Comparison of ENCODE assay signal across 27 mouse cellular contexts in the genomic region with DNA sequence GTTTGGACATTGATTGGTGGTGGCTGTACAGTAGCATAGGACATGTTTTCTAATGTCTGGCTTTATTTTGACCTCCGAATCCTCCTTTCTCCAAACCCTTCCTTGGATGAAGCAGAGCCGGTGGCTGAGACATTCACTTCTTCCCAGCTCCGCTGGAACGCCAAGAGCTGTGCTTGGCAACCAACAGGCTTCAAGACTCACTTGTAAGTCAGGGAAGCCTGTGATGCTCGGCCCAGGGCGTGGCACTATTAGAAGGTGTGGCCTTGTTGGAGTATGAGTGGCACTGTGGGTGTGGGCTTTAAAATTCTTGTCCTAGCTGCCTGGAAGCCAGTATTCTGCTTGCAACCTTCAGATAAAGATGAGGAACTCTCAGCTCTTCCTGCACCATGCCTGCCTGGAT.
"Had no signal": no experiment of that assay in that cellular context is flagged by ENCODE, and none has a peak within 500 bp of the region (broad histone marks: within the 10 kb centered on the region; RNA-seq: fewer than 3 reads in every experiment).

No protein-coding gene starts in this region.

- H3K36me3 ChIP-seq: embryonic facial prominence, embryonic 10.5 days; embryonic facial prominence, embryonic 12.5 days; embryonic facial prominence, embryonic 13.5 days; embryonic facial prominence, embryonic 15.5 days; forebrain, embryonic 10.5 days; forebrain, embryonic 12.5 days; forebrain, embryonic 15.5 days; heart, embryonic 10.5 days had no signal

- H3K4me3 ChIP-seq: embryonic facial prominence, embryonic 10.5 days; embryonic facial prominence, embryonic 12.5 days; embryonic facial prominence, embryonic 13.5 days; embryonic facial prominence, embryonic 15.5 days; erythroblast, embryonic 14.5 days; forebrain, embryonic 10.5 days; forebrain, embryonic 12.5 days; forebrain, embryonic 13.5 days; forebrain, embryonic 15.5 days; gastrocnemius, adult 2 months; heart, adult 2 months; heart, embryonic 10.5 days had no signal

- H3K4me2 ChIP-seq: embryonic facial prominence, embryonic 12.5 days; embryonic facial prominence, embryonic 13.5 days; embryonic facial prominence, embryonic 15.5 days; forebrain, embryonic 12.5 days; forebrain, embryonic 13.5 days; forebrain, embryonic 15.5 days had no signal

- H3K27me3 ChIP-seq: embryonic facial prominence, embryonic 12.5 days; embryonic facial prominence, embryonic 13.5 days; embryonic facial prominence, embryonic 15.5 days; forebrain, embryonic 12.5 days; forebrain, embryonic 13.5 days; forebrain, embryonic 15.5 days had no signal

- ATAC-seq: forebrain, embryonic 13.5 days; forebrain, embryonic 14.5 days; forebrain, embryonic 15.5 days; forebrain, embryonic 16.5 days; forebrain, postnatal 0 days had no signal

- H3K9me3 ChIP-seq: embryonic facial prominence, embryonic 10.5 days; embryonic facial prominence, embryonic 12.5 days; embryonic facial prominence, embryonic 13.5 days; embryonic facial prominence, embryonic 15.5 days; forebrain, embryonic 10.5 days; forebrain, embryonic 12.5 days; forebrain, embryonic 13.5 days; forebrain, embryonic 15.5 days; heart, embryonic 10.5 days had no signal

- H3K9ac ChIP-seq: embryonic facial prominence, embryonic 12.5 days; embryonic facial prominence, embryonic 13.5 days; embryonic facial prominence, embryonic 15.5 days; forebrain, embryonic 12.5 days; forebrain, embryonic 13.5 days; forebrain, embryonic 15.5 days; forebrain, postnatal 0 days had no signal

- H3K27ac ChIP-seq: embryonic facial prominence, embryonic 10.5 days; embryonic facial prominence, embryonic 15.5 days; forebrain, embryonic 10.5 days; forebrain, embryonic 12.5 days; forebrain, embryonic 13.5 days; forebrain, embryonic 15.5 days; gastrocnemius, adult 2 months; heart, adult 2 months; heart, embryonic 10.5 days had no signal

- DNase-seq: cerebellum, adult 8-10 months; cerebellum, adult 9-10 months; cerebellum, adult 9-11 months; cerebellum, postnatal 10 days; cerebellum, postnatal 14 days; cerebellum, postnatal 25 days; cerebellum, postnatal 36 days; embryo, embryonic 11 days; forebrain, postnatal 0 days; gastrocnemius, adult 2 months; gastrocnemius, postnatal 10 days; gastrocnemius, postnatal 14 days; gastrocnemius, postnatal 25 days; gastrocnemius, postnatal 36 days; heart, adult 2 months had no signal

- H3K4me1 ChIP-seq: forebrain, embryonic 10.5 days; forebrain, embryonic 12.5 days; forebrain, embryonic 13.5 days; forebrain, embryonic 15.5 days; heart, embryonic 10.5 days had no signal
